Mouse (Mus musculus) G1E (cell line): Measurements from ENCODE around the gene Grik5.

Experiments
- CTCF ChIP-seq: IDR thresholded peaks from 2 replicates; pipeline ENCODE4 v1.5.1; 2012; ENCODE audit warnings: low read depth, low read length, inconsistent platforms, mixed read lengths
- GATA1 ChIP-seq: IDR thresholded peaks from 2 replicates; pipeline ENCODE4 v1.6.1; 2012; ENCODE audit warnings: borderline replicate concordance, low read length, inconsistent platforms, mixed read lengths
- GATA2 ChIP-seq: IDR thresholded peaks from 2 replicates; pipeline ENCODE4 v1.6.1; 2012; ENCODE audit warnings: low read depth, low read length, inconsistent platforms, borderline replicate concordance

DNA sequence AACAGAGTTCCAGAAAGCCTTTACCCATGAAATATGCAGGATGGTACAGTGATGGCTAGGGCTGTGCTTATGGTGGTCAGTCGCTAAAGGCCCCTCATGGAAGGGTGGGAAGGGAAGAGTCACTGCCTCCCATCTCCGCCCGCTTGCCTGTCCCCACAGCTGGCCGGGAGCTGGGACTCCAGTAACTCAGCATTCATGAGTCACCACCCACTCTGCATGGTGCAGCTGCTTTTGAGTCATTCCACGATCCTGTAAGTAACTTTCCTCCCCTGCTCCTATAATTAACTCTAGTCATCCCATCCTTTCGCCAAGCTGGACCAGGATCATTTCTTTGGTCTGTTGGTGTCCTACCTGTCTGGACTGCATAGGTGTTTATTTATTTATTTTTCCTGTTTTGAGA lies 79.1 kb downstream of the Grik5 start:
- TF ChIP-seq GATA1 = no peak
- TF ChIP-seq CTCF = no peak
- no peak for TF ChIP-seq GATA2
